Mouse (Mus musculus): ENCODE data around the gene Dyrk3.
A peak's percentile ranks its signal among the peaks of the same experiment; 100 is the strongest.
"Not testable (repeated sequence)": the region's sequence is repeated elsewhere in the genome, so short reads cannot be mapped to it uniquely, and the experiment has no call there.

The Dyrk3 gene

DNA sequence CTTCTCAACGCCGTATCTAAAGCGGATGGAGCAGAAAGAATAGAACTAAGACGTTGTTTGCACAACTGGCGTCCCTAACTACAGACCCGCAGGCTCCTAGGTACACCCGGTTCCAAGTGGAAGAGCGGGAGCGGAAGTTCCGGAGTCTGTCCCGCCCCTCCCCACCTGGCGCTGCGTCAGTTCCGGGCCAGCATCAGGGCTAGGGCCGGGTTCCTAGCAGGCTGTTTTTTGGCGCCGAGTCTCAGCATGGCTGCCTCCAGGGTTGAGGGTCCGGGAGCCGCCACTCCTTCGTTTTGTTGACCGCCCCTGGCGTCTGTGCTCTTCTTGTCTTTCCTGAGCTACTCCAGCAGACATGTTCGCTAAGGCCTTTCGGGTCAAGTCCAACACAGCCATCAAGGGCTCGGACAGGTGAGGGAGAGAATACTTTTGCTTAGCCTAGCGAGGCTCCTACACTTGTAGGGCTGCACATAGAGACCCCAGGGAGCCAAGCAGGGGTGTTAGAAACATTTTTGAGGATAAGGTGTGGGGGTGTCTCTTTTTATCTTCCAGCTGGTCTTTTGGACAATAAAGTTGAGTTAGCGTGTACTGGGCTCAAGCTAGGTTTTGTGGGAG is 15.0 kb upstream of the Dyrk3 start, which contains the start of gene Eif2d:
Gene Eif2d, plus strand, starts transcription at position 164 of the 612 bp plus-strand sequence.
- DNase-seq = peak; percentile 87

DNA sequence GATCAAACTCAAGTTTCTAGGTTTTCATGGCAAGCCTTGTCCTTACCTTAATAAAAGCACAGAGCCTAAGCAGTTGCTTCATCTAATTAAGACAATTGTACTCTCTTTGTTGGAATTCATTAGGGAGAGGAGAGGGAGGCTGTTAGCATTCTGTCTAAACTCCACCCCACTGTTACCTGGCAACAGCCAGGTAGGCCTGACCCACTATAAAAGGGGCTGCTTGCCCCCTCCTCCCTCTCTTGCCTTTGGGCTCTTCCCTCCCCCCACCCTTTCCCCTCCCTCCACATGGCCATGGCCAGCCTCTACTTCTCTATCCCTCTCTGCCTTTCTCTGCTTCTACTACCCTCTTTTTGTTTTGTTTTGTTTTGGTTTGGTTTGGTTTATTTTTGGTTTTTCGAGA is 11.4 kb upstream of the Dyrk3 start:
- no peak for DNase-seq

DNA sequence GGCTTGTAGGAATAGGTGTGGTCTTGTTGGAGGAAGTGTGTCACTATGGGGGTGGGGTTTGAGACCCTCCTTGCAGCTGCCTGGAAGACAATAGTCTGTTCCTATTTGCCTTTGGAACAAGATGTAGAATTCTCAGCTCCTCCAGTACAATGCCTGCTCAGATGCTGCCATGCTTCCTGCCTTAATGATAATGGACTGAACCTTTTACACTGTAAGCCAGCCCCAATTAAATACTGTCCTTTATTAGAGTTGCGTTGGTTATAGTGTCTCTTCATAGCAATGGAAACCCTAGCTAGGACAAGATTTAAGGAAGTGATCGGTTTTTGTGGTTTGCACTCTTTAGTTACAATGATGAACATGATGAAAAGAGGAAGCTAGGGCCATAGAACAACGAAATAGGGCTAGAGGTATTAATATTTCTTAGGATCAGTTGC is 8.1 kb upstream of the Dyrk3 start:
- DNase-seq = no peak

DNA sequence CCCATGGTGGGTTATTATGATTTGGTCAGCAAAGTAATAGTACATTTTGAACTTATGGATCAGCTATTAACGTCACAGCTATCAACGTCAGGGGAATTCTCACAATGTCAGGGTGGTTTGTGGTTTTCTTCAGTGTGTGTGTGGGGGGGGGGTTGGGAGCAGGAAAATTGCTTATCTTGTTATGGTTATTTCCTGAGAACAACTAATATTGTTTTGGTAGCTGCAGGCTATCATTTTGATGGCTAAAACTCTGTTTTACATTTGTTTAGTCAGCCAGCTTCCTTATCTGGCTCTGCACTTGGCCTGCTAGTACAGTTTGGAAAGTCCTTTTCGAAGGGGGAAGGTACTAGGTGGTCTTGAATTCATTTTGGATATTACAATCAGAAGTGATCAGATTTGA is 7.1 kb upstream of the Dyrk3 start:
- not testable (repeated sequence) for DNase-seq

DNA sequence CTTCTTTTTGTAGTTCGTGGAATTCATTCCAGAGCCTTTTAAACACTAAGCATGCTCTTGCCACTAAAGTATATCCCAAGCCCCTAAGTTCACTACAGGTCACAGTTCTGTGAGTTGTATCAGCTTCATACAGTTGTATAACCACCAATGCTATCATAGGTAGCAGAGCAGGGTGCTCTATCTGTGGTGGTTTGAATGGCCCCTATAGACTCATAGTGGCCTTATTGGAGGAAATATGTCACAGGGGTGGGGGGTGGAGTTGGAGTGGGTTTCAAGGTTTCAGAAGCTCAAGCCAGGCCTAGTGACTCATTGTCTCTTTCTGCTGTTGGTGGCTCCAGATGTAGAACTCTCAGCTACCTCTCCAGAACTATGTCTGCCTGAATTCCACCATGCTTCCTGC is 4.3 kb upstream of the Dyrk3 start:
- no peak for DNase-seq

DNA sequence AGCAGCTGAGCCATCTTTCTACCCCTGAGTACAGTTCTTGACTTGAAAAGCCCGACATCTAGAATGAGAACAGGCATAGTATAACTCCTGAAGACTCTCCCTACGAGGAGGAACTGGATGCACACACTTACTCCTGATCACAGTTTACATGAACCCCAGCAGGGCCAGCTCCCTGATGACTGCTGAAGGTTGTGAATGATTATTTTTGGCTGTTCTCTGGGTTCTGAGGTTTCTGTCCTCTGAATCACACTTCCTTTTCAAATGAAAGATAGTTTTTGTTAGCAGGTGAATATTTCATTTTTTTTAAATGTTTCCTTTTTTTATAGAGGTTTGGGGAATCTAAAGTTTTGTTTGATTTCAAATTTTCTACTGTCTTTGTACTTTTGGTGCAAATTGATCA is 3.3 kb upstream of the Dyrk3 start:
- no peak for DNase-seq

DNA sequence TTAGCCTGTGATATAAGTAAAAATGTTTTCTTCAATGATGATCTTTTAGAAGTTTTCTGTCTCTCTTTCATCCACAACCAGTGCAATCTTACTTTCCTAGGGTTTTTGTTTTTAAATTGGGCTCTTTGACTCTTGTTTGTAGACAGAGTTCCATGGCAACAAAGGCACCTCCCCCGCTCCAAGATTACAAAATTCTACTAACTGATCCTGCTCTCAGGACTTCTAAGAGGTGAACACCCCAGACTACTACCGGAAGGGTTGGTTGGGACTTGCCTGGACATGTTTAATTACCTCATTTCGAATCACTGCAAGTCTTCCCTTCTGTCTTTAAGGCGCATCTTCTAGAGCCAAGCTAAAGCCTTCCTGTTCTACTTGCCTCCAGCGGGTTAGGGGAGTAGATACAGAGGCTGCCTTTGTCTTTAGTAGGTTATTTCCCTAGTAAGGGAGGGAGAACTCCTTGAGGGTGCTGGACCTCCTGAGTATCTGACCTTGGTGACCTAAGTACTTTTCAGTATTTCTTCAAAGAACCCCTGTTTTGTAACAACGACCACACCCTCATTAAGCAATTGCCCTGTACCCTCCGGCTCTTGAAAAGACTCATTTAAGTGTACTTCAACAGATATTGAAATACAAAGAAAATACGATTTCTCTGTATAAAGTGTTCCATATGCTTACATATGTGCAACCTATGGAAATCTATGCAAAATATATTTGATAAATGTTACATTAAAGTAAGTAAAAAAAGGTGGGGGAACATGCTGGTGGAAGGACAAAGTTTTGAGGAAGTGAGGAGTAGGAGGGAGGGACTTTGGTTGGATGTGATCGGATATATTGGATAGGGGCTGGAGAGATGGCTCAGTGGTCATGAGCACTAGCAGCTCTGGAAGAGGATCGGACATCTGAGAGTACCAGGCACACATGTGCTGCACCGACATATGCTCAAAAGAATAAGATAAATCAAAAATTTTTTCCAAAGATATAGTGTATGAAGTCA is 1.3 kb upstream of the Dyrk3 start:
- peak; percentile 21 for DNase-seq

DNA sequence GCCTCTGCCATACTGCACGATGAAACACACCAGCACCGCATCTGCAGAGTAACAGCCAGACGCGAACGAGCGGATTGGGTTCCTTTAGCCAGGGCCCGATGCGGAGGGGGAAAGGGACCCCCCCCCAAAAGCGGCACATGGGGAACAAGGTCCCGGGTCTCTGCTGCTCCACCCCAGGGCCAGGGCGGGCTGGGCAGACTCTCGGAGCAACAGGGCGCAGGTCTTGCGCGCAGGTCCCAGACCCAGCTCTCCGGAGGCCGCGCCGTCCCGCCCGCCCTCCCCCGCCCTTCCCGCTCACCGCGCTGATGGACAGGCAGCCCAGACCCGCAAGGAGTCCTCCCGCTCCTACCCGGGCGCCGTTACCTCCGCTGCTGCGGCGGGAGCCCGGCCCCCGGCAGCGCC is 422 bp downstream of the Dyrk3 start:
- peak; percentile 33 for DNase-seq

DNA sequence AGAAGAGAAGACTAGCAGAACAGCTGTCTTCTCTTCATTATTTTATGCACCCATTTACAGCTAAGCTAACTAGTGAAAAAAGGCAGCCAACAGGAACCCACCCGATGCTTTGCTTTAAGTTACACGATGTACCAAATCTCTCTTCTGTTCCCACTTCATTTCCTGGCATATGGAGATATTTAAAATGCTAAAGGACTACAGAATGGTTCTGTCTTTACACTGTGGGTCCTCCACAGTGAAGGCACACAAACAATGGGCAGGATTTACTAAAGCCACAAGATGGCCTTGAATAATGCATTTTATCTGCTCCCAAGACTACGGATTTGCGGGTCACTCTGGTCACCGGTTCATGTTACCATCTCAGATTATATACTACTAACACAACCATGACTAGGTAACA is 1.0 kb downstream of the Dyrk3 start:
- no peak for DNase-seq

DNA sequence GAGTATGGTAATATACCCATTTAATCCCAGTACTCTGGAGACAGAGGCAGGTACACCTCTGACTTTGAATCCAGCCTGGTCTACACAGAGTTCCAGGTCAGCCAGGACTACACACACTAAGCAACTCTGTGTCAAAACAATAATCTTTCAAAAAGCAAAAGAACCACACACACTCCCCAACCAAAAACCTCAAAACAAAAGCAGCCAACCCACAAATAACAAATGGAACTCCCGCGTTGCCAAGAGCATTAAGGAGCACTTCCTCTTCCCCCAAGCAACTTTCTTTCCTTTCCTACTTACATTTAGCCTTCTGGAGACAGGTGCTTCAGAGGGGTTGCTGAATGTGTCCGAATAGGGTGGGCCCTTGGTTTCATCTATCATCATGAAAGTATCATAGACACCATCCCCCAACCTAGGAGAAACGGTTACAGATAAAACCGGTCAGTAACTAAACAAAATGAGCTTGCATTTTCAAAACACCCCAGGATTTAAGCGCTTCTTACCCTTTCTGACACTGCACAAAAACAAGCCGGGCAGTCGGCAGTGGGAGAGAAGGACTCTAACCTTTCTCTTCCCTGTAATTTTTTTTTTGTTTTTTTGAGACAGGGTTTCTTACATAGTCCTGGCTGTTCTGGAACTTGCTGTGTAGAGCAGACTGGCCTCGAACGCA is 2.0 kb downstream of the Dyrk3 start:
- DNase-seq = no peak

DNA sequence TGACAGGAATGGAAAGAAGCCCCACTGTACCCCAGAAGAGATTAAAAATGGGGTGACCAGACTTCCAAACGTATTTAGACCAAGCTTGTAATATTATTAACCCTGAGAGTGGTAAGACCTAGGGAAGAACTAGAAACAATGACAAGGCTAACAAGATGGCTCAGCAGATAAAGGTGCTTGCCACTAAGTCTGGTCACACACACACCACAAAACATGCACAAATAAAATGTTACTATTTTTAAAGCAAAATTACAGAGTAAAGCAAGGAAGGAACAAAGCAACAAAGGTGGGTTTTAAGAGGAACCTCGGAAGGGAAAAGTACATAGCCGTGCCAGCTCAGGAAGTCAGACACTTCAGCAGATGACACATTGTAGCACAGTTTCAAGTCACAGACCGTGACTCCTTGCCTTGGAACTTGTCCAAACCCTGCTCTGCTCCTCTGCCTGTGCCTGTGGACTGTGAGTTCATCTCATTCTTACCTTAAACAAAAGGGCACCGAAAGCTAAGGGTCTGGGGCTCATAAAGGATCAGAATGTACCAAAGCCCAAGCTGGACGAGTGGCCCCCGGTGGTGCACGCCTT is 3.1 kb downstream of the Dyrk3 start:
- no peak for DNase-seq

DNA sequence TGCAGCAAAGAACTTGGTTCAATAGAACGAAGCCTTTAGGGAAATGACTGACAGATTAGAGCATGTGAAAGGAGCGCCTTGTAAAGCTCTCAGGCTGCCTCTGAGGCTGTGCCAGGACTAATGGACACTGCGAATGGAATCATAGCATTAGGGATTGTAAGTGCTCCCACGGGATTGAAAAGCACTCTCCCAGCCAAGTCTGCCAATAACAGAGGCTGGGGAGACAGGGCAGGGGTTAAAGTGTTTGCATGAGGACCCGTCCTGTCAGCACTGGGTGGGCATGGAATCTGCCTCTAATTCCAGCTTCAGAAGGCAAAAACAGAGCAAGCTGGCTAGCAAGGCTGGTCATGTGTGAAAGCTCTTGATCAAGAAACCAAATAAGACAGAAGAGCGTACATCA is 3.9 kb downstream of the Dyrk3 start:
- DNase-seq = no peak

DNA sequence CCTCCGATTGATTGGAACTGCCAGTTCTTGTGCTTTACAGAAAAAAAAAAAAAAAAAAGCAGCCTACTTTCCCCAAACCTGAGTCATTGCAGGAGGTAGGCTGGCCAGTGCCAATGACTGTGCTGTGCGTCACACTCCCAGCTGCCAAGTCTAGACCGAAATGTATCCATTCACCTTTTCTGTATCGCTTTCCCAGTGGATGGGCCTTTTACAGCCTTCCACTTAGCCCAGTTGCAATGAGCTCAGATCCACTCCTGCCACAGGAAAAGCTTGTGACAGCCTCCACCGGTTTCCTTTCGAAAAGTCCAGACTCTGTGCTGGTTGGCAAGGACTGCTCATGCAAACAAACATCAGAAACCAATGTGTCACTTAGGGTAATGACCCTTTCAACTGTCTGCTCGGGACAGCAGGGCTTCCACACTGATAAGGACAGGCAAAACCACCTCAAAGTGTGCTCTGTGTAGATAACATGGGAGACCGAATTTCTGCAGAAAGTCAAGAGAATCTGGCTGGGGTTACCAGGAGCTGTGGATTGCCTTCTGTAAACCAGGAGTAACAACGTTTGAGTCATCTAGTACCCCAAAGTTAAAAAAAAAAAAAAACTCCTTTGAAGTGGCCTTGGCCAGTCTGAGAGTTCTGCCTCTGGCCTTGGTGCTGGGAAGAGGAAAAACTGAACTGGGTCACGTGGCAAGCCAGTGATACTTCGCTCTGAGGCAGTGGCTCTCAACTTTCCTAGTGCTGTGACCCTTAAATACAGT is 12.0 kb downstream of the Dyrk3 start:
- DNase-seq = no peak

DNA sequence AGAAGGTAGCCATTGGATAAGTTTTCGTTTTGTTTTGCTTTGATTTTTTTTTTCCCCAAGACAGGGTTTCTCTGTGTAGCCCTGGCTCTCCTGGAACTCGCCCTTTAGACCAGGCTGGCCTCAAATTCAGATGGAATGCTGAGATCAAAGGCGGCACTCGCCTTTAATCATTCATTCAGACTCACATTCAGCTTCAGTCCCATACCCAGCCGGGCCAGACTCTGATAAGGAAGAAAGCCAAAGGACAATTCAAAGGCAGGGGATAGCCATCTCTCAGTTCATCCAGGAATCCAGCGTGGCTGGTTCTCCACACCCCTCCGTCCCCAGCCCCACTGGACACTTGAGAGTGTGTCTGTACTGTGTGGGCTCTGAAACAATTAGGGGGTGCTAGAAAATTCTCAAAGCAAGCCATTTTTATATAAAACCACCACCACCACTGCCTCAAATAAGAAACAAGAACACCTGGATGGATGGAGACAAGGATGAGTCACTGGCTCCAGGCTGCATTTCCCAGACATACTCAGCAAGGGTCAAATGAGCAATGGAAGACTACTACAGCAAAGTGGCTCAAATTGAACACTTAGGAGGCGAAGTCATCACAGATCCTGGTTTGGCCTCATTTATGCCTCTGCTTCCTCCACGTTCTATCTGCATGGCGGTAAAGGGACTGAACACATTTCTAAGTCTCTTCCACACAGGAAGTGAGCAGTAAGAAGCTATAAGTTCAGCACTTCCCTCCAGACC is 14.4 kb downstream of the Dyrk3 start:
- no peak for DNase-seq

DNA sequence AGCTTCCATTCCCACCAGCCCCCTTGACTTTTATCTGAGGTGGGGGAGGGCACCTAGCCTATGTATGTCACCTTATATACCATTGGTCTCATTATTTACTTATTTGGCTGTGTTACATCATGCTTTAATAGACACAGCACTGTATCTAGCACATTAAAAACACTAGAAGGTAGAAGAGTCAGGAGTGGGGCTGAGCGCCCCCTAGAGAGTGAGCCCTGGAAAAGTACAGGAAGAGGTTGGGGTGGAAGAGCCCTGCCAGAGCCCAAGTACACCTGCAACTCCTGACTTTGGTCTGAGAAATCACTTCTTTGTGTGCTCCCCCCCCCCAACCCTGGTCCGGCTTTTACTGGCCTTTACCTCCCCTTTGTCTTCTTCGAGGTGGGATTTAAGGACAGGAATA is 16.2 kb downstream of the Dyrk3 start:
- no peak for DNase-seq

DNA sequence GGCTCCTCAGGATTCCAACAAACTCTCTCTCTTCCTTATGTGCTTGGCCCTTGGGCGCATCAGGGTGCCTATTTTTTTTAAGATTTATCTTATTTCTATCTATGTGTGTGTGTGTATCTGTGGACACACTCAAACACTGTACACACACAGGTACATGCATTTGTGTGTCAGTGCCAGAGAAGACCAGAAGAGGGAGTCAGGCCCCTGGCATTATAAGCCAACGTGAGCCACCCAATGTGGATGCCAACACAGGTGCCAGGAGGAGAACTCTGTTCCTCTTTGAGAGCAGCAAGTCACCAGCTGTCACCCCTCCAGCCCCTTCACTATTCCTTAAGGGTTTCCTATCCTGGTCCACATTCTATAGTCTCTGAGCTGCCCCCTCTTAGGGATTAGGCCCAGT is 19.1 kb downstream of the Dyrk3 start:
- no peak for DNase-seq

DNA sequence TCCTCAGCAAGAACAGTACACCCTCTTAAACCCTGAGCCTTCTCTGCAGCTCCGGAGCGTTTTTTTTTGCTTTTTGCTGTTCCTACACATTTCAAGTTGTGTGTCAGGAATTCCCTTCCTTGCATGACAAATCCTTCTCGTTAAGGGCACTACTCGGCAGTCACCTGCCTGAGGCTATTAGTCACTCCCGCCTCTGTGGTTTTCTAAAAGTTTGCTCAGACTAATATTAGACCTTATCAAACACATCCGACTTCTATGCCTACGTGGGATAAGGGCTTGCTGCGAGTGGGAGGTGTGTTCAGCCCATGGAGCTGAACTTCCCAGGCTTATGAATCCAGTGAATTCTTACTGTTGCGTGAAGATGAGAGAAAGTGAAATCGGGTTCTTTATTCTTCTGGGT is 19.6 kb downstream of the Dyrk3 start:
- DNase-seq = no peak

DNA sequence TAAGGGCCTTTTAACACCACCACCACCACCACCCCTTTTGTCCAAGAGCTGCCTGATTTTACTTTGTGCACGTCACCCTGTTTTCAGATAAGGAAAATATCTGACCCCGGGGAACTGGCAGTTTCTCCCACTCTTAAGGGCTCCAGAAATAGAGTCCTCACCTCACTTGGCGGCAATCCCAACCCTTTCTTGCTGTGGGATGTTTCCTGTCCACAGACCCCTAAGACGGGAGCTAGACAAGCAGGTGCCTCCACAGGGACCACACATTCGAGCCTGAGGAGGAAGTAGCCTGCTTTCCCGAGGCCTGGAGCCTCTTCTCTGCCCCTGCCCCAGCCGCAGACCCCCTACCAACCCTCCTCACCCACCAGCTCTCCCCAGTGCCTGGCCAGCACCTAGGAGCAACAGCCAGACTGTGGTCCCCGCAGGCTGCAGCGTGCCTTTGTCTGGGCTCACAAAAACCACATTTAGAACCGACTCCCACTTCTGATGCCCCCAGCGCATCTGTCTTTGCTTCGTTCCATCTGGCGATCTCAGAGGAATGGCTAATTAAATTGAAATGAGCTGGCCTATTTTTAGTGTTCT is 21.6 kb downstream of the Dyrk3 start:
- peak; percentile 45 for DNase-seq

DNA sequence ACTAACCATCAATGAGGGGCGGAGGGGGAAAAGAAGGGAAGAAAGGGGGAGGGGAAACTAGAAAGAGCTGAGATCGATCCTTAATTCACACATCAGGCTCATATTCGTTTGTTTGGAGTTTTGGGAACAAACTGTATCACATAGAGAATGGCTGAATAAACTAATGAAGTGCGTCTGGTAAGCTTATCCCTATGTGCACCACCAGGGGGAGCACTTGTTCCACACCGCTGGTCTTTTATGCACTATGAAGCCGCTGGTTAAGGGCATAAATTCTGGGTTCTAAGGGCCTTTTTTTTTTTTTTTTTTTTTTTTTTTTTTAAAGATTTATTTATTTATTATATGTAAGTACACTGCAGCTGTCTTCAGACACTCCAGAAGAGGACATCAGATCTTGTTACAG is 22.2 kb downstream of the Dyrk3 start:
- DNase-seq = peak; percentile 66

DNA sequence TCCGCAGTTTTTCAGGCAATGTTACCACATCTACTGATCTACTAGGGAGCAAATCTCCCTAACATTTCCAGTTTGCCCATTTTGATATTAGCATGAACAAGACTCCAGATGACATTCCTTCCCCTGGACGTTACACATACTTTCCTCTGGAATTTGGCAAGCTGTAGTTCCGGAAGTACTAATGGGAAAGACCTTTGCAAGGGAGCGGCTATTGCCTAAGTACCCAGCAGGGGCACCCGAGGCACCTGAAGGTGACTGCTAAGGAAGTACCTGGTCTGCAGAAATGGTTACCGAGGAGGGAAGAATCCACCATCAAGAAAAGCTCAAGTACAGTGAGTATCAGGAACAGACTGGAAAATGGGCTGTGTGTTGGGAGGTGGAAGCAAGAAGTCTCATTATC is 25.6 kb downstream of the Dyrk3 start:
- DNase-seq = no peak

DNA sequence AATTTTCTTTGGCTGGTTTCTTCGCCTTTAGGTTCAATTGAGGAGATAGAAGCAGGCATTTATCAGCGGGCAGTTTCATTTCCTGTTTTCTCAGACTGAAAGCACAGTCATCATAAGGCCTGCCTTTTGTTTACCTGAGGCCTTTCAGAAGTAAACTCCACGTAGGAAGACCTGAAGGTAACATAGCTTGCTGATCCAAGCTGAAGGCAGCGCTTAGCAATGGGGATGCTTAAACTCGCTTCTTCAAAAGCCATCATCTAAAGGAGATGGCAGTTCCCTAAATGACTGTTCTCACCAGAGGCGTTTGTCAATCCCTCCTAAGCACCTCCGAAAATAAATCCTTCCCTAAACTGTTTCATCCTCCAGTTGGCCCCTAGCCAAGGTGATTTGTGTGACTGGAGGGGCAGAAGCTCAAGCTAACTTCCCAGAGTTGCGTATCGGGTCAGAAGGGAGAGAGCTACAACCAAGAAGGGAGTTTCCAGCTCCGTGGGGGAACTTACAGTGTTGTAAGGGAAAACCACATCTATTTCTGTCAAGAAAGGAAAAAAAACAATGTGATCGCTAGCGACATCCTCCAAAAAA is 27.5 kb downstream of the Dyrk3 start:
- no peak for DNase-seq
